Mouse (Mus musculus): ENCODE results near the gene Col4a2. TPM values are rescaled to one million over a fixed set of nuclear protein-coding genes. Genes with fewer than 3 reads are reported as not detected.
"Not testable (repeated sequence)": the region's sequence is repeated elsewhere in the genome, so short reads cannot be mapped to it uniquely, and the experiment has no call there.

Col4a2 gene
- total RNA-seq, 2 experiments from 2014 or later = 131 to 150 TPM

DNA sequence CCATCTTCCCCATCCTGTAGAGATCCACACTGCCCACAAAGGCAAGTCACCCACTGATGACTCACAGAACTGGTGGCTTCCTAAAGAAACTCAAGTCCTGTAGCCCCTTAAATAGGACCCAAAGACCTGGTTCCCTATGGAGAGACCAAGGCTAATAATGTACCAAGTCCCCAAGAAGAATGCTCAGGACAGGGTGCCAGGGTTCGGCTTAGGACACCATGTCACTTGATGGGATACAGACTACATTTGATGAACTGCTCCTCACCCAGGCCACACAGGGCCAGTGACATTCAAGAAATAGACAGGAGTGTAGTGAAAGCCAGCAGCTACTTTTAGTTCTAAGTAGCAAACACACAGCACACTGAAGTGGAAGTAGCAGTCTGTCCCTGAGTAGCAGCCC, 139.5 kb downstream of the Col4a2 start:
- no peak for DNase-seq (ENCODE audit: low spot score in 2 of 2)

DNA sequence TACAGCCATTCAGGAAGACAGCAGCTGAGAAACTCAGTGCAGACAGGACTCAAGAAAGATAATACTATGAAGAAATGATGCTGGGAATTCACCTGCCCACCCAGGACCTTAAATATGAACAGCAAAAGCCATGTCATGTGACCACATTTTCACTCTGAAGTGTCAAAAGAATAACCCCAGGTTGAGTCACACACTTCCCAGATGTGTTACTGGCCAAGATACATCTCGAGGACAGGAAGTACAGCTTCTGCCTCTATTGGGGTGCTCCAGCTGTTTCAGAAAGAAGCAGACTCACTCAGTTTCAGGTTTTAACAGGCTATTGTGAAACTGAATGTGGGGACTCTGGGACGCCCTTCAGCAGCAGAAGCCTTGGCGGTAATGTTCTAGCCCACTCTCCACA, 140.0 kb downstream of the Col4a2 start:
- DNase-seq (ENCODE audit: low spot score in 2 of 2) = no peak

DNA sequence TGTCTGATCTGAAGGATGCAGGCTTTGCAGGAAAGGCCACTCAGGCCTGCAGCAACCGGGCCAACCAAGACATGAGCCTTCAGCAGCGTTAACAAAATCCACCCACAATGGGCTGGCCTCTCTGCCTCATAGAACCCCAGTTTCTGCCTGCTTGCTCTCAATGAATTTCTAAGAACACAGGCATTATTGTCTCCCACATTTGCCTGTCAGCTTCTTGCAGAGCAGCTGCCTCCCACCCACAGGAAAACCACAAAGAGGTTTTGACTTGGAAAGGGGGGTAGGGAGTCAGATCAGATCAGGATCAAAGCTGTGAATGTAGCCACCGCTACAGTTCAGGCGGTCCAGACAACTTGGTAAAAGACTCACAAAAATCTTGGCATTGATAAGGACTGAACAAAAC, 140.4 kb downstream of the Col4a2 start:
- no peak for DNase-seq (ENCODE audit: low spot score in 2 of 2)

DNA sequence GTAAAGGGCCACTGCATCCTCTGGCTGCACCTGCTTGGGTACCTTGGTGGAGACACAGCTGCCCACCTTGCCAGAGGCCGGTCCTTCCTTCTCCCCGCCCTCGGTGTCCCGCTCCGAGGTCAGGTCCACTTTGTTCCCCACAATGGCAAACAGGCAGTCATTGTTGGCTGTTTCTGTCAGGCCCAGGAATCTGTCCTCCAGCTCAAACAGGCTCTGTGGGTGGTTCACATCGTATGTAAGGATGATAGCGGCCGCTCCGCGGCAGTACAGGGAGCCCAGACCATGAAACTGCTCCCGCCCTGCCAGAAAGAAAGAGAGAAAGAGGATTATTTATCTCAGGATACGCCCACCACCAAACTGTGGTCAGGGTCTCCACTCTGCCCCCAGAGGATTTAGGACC, 141.6 kb downstream of the Col4a2 start:
- DNase-seq (ENCODE audit: low spot score in 2 of 2) = no peak

DNA sequence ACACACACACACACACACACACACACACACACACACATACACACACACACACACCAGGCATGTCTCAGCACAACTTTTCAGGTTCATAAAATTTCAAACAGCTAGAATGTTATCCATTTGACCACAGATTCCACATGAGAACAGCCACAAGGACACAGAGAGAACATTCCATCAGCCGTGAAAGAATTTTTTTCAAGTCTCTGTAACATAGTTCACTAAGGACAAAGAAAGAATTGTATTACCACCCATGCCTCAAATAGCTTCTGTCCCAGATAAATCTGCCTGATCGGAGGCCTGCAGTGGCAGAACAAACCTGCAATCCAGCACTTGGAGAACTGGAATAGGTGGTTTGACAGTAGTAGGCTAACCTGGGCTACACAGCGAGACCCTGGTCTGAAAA, 144.7 kb downstream of the Col4a2 start:
- DNase-seq (ENCODE audit: low spot score in 2 of 2) = no peak

DNA sequence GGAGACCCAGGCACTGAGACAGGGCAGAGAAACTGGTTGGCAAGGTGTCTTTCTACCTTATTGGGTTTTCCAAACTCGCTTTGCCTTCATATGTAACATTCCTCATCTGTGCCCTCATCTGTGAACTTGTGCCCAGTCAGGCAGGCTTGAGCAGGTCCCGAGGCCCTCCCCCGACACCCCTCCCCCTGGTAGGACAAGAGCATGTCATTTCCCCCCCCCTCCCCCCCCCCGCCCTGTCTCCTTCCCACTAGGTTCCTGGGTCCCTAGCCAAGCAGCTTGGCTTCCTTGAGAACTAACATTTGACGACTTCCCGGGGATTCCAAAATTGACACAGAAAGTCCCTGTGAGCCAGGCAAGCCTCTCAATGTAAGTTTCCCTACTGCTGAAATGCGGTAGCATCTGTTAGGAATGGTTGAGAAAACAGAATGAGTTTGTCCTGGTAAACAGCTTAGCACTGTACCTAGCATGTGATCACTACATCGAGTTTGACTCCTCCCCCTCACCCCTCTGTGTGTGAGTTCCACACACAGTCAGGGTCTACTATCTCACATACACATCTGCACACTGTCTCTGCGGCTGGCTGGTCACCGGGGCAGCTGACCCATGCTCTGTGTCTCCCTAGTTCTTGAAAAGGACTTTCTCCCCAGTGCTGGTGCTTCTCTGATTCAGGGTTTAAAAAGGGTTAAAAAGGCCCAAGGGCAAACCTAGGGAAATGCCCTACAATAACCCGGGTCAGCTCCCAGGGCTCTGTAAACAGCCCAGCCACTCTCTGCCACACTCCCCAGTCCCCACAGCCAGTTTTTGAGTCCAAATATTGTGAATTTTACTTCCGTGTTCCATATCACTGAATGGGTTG, 145.6 kb downstream of the Col4a2 start:
- DNase-seq (ENCODE audit: low spot score in 2 of 2) = no peak

DNA sequence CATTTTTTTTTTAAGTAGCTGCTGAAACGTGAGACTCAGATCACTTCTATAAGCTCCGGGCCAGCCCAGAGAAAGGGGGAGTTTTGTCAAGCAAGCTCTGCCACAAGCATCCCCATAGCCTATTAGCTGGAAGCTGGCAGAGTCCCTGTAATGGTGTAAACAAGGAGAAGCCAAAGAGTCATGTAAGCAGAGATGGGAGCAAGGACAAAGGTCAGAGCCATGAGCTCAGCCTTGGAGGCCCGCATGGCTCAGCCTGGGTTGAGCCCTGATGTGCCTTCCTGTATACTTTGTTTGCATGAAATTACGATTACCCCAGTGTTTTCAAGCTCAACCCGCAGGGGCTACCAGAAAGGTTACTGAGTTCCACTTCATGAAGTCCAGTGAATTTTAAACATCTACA, 146.4 kb downstream of the Col4a2 start:
- DNase-seq (ENCODE audit: low spot score in 2 of 2) = no peak

DNA sequence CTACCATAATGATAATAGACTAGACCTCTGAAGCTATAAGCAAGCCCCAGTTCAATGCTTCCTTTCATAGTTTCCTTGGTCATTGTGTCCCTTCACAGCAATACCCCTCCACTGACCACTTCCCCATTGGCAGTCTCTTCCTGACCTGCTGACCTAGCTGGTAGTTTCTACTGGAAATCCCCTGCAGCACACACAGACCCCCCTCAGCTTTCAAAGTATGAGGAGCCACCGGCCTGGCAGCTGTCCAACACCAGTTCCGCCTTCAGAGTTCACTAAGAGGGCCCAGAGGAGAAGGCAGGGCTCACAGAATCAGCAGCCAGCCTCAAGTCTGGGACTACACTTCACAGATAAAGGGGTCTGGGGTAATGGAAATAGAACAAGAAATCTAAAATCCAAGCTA, 148.3 kb downstream of the Col4a2 start:
- peak in 1 of 2 experiments; percentile 58 for DNase-seq (ENCODE audit: low spot score in 2 of 2)

DNA sequence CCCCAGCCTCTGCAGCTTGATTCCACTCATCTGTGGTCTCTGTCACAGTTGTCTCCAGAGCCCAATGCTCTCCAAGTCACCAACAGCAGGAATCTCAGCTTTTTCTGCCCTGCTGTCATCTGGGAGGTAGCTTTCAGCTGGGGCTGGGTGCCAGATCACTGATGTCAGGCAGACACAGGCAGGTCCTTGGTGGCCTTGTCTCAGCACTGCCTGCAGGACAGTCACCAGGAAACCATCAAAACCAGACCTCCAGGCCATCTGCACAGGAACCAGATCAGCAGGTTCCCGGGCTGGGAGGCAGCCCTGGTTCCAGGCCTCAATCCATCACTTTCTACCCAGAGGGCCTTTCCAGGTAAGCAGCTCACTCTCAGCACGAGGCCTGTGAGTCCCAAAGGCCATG, 149.2 kb downstream of the Col4a2 start:
- DNase-seq (ENCODE audit: low spot score in 2 of 2) = peak; percentile 45 to 46

DNA sequence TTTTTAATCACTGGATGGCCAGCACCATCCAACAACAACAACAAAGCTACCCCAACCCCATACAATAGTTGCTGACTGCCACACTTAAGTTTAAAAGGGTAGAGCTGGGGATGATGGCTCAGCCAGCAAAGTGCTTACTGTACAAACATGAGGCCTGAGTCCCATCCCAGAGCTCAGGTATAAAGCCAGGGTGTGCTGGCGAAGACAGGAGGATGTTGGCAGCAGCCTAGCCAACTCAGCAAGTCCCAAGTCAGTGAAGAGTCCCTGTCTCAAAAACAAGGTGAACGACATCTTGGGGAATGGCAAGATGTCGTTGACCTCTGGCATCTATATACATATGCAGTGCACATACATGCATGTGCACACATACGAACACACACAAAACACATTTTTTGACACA, 150.0 kb downstream of the Col4a2 start:
- DNase-seq (ENCODE audit: low spot score in 2 of 2) = no peak

DNA sequence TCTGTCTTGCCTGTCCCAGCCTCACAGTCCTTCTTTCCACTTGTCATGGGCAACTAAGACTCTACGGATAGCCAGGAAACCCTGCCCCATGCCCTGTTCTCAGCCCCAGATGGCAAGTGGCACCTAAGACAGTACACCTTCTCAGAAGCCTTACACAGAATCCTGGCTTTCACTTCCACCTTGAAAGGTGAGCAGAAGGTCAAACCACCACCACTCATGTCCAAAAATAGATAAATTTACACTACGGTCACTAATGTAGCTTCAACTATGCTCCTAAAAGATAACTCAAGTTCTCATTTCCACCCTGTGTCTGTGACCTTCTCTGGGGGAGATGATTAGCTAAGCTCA, 150.9 kb downstream of the Col4a2 start:
- DNase-seq (ENCODE audit: low spot score in 2 of 2) = no peak

DNA sequence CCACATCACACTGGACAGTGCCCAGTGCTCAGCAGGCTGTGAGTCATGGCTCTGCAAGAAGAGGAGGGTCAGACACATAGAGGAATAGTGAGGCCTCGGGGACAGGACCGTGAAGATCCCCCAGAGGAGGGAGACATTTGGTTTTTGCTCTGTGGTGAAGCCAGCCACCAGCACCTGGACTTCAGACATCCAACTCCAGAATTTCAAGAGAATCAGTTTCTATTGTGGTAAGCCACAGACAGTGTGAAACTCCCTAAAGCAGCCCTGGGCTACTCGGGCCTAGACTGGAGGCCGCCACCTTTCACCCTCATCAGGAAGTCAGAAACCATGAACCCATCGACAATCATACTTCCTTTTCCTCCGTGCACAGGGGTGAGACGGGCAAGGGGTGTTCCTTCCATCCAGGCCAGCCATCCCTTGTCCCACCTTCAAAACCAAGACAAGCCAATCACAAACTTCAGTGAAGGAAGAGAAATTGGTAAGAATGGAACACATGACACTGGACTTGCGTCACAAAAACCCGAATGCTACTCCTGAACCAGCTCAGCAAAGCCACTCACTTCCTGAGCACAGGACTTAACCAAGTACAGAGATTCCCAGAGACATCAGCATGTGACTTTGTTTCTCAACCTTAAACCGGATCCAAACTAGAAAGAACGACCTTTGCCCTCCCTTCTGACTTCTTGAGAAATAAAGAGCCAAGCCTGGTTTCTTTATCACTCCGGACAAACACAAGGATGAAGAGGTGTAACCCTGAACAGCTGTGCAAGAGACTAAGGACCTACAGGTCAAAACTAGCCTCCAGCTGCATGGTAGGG, 151.5 kb downstream of the Col4a2 start:
- no peak for DNase-seq (ENCODE audit: low spot score in 2 of 2)

DNA sequence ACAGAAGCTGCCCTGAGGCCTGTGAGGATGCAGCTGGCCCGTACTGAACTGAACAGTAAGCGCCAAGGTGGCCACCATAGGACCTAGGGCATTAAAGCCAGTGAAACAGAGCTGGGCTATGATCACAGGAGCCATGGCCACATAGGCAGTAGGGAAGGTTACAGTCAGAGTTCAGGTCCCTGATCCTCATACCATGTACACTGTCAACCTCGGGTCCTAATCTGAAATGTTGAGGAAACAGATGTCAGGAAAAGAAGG, 152.0 kb downstream of the Col4a2 start:
- no peak for DNase-seq (ENCODE audit: low spot score in 2 of 2)

DNA sequence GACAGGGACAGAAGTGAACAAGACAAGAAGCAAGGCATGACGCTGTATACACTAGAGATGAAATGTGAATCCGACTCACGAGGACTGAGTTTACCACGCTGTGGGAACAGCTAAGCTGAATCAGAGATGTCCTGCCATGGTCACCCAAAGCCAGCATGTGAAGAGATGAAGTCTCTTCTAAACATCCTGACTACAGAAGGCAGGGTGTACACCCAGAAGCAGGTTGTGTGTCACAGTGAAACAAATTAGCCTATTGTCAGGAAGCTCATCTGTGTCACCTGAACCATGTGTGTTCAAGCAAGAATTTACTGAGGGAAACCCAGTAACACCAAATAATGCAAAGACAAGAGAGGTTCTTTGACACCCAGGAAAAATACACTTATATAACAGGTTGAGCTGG, 153.0 kb downstream of the Col4a2 start:
- DNase-seq (ENCODE audit: low spot score in 2 of 2) = no peak

DNA sequence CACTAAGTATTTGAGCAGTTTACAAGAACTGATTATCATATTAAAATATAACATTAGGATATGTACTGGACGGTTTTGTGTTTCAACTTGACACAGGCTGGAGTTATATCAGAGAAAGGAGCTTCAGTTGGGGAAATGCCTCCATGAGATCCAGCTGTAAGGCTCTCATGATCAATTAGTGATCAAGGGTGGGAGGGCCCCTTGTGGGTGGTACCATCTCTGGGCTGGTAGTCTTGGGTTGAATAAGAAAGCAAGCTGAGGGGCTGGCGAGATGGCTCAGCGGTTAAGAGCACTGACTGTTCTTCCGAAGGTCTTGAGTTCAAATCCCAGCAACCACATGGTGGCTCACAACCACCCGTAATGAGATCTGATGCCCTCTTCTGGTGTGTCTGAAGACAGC, 153.9 kb downstream of the Col4a2 start:
- DNase-seq (ENCODE audit: low spot score in 2 of 2) = not testable (repeated sequence)

DNA sequence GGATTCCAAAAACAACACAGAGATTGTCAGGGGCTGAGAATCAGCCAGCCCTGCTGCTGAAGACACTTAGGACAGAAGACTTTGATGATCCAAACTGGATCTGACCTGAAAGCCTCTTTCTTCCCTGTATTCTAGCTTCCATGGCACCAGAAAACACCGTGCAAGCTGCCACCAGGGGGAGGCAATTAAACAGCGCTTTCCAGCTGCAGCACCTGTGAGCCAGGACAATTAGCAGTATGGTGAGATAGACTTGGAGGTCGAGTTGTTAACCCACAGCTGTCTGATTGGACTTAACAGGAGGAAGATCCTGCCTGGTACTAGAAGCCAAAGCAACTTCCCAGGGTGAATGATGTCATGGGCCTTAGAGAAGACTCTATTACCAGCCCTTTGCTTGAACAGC, 156.5 kb downstream of the Col4a2 start:
- peak in 1 of 2 experiments; percentile 41 for DNase-seq (ENCODE audit: low spot score in 2 of 2)

DNA sequence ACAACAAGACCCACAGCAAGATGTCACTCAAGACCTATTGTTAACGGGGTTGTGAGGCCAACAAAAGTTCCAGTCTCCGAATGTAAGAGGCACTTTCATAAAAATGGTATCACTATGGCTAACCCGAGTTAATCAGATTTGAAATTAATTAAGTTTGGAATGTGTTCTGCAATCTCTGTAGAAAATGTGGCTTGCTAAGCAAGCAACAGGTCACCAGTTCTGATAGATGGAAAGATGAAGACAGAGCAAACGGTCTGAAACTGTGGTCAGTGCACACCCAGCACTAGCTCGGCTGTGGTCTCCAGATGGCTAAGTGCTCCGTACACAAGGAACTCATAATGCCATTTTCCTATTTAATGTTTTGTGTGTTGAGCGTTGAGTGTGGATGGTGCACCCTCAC, 158.1 kb downstream of the Col4a2 start:
- no peak for DNase-seq (ENCODE audit: low spot score in 2 of 2)

DNA sequence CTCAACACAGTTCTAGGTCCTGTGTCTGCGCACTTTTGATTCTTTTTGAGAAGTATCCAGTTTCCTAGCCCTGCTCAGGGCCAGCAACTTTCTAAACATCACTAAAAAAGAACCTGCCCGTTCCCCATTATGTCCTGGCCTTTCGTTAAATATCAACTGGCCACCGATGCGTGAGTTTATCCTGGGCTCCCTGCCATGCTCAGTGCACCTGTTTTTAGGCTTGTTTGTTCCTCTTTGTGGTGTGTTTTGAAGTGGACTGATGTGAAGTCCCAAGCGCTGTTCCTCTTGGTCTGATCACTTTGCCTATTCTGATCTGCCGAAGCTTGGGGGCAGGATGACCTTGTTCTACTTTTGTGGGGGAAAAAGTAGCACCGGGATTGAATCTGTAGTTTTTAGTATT, 158.7 kb downstream of the Col4a2 start:
- no peak for DNase-seq (ENCODE audit: low spot score in 2 of 2)

DNA sequence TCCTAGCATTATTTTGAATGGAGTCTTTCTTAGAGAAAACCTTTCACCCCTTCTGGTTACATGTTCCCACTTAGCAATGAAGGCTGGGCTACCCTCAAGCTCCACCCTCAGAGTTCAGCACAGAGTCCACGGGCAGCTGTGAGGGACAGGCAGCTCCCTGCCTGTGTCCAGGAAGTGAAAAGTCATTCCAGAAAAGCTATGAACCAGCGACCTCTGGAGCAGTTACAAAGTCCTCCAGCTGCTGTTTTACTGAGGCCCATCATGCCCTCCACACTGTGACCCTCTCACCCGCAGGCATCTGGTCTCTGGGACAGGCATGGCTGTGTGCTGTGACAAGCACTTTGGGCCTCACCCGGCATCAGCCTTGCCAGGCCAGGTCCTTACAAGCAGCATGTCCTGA, 160.5 kb downstream of the Col4a2 start:
- no peak for DNase-seq (ENCODE audit: low spot score in 2 of 2)

DNA sequence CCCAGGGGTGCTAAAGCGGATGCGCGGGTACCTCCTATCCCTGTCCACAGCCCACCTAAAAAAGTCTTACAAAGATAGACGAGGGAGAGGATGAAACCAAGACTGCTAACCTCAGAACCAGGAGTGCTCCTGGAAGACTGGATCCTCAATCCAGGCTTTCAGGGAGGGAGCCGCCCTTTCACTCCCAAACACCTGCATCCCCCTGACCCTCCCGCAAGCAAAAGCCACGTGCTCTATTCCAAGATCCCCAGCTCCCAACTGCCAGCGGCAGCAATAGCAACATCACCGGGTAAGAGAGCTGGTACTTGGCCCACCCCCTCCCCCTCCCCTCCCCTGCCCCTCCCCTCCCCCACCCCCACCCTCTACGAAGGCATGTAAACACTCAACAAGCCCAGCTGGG, 162.8 kb downstream of the Col4a2 start:
- no peak for DNase-seq (ENCODE audit: low spot score in 2 of 2)

DNA sequence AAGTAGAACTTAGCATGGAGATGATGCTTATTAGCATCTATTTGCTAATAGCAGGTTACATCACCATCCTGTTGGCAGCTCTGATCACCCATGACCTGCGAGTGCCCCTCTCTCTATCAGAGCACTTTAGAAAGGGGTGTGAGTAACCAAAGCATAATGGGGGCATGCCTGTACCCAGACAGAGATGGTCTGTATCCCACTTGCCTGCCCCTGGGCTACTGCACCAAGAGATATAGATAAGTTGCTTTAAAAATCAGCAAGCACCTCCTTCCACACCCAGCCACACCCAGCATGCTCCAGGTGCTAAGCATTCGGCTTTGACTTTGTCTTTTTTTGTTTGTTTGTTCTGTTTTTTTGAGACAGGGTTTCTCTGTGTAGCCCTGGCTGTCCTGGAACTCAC, 163.3 kb downstream of the Col4a2 start:
- no peak for DNase-seq (ENCODE audit: low spot score in 2 of 2)

DNA sequence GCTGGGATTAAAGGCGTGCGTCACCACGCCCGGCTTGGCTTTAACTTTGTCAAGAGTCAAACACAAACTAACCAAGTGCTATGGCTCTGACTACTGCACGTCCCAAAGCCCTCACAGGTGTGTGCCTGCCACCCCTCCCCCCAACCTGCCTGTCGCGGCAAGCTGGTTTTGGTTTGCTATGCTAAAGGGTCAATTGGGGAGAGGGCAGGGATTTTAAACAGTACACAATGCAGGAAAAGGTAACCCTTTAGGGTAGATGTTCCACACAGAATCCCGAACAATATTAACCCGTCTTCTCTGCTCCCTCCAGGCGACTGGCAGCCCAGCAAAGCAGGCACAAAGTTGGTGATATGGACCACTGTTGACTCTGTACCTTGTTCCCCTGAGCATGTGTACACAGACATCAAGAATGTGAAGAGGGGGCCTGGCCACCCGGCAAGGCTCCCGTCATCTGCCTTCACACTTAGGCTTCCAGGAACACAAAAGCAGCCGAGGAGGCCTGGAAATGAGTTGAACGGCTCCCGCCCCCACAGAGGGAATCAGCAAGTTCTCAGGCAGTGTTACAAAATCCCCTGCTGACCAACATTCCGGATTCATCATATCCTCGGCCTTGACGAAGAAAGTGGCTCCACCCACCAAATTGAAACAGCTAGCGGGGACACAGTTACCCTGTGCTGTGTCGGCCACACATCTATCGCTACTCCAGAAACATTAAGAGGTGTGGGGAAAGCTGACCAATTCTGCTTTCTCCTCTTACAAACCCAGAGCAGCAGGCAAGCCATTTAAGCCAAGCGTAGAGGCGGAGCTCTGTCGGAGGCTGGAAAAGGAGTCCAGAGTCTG, 164.0 kb downstream of the Col4a2 start:
- peak; percentile 60 to 65 for DNase-seq (ENCODE audit: low spot score in 2 of 2)

Measured in adrenal gland, adult 18-20 months (tissue).